ENCODE assay signal across 8 mouse cellular contexts in the genomic region with DNA sequence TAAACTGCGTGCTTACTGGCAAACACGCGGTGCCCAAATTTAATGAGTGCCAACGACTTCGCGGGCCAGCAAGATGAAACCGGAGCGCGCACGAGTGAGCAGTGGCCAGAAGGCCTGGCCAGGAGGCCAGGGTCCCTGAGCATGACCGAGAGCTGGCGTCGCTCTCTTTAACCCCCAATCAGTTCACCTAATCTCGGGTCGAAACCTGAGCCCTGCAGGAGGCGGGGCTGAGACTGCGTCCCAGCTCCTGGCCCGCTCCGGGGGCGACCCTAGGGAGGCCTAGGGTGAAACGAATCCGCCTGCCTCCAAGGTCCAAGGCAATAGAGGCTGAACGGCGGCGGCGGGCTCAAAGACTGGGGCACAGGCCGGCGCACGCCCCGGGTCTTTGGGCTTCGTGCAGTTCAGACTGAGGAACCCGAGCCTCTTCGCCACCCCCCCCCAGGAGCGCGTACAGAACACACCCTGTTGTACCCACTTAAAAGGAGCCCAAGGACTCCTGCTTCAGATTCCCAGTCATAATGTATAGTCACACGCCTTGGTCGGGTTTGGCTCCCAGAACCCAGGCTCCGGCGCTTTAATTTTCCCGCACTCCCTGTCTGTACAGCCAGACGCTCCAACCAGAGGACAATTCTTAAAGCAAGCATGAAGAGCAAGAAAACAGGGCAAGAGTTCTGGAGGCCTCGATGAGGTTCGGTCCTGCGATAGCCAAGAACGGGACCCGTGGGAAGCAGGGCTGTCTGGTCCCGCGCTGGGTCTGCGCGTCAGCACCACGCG. TPM values are rescaled to one million over a fixed set of nuclear protein-coding genes. Genes with fewer than 3 reads are reported as not detected.
A peak's percentile ranks its signal among the peaks of the same experiment; 100 is the strongest.
DNase-seq lines count a peak whose midpoint lies in the region; ATAC-seq and TF ChIP-seq lines count a peak whose summit lies in the region.

No protein-coding gene starts in this region.

- peak; percentile 28 for DNase-seq in adrenal gland, postnatal 14 days
- DNase-seq in adrenal gland, adult 8-10 months, result no peak
- peak; percentile 19 to 23 for DNase-seq in CD8-positive naive resting alpha-beta T cell, adult 2 months (ENCODE audit: low read depth in 2 of 2, low spot score in 2 of 2)
- DNase-seq in kidney, postnatal 10 days, result peak; percentile 24
- DNase-seq in thymus, postnatal 4 days, result peak; percentile 72
- no peak for DNase-seq in layer of hippocampus, adult 2 months (ENCODE audit: low spot score in 2 of 2)

- ATAC-seq in forebrain, embryonic 12.5 days (ENCODE audit: low FRiP score), result peak; percentile 40; the same call in 1 of the 2 replicates
- no peak for ATAC-seq in midbrain, embryonic 16.5 days

- TF ChIP-seq CTCF in layer of hippocampus, adult 2 months (conservative IDR thresholded peaks at IDR 0.05), result no peak

- peaks cover 91% of the 10 kb centered on the region for H3K27me3 ChIP-seq in forebrain, embryonic 12.5 days
- H3K27me3 ChIP-seq in midbrain, embryonic 16.5 days (ENCODE audit: control insufficient read depth, insufficient read depth, low read depth, low read length), result peaks cover 57% of the 10 kb centered on the region

- H3K4me1 ChIP-seq in forebrain, embryonic 12.5 days, result peaks cover 50% of the 10 kb centered on the region
- peaks cover 34% of the 10 kb centered on the region for H3K4me1 ChIP-seq in midbrain, embryonic 16.5 days (ENCODE audit: control insufficient read depth, insufficient read depth, low read length)

- H3K27ac ChIP-seq in forebrain, embryonic 12.5 days, result no peak overlapping the region
- H3K27ac ChIP-seq in midbrain, embryonic 16.5 days (ENCODE audit: low read length), result no peak overlapping the region
- no peak overlapping the region for H3K27ac ChIP-seq in layer of hippocampus, adult 2 months

- WGBS in forebrain, embryonic 12.5 days, result under 1% methylated on average over 52 of the region's 52 CpGs
- WGBS in midbrain, embryonic 16.5 days, result under 1% methylated on average over 52 of the region's 52 CpGs

- H3K4me3 ChIP-seq in forebrain, embryonic 12.5 days (replicated peaks), result peak overlapping the region; percentile 26
- peak overlapping the region; percentile 12; the same call in 1 of the 2 replicates for H3K4me3 ChIP-seq in midbrain, embryonic 16.5 days (ENCODE audit: low read depth, low read length)
- H3K4me3 ChIP-seq in layer of hippocampus, adult 2 months, result no peak overlapping the region

- no peaks in the 10 kb centered on the region for H3K9me3 ChIP-seq in forebrain, embryonic 12.5 days
- no peaks in the 10 kb centered on the region for H3K9me3 ChIP-seq in midbrain, embryonic 16.5 days (replicated peaks; ENCODE audit: control insufficient read depth, low read length, poor library complexity, severe bottlenecking)

- no peak overlapping the region for H3K9ac ChIP-seq in forebrain, embryonic 12.5 days
- no peak overlapping the region for H3K9ac ChIP-seq in midbrain, embryonic 16.5 days (ENCODE audit: low read depth, low read length)

- H3K4me2 ChIP-seq in forebrain, embryonic 12.5 days, result peak overlapping the region; percentile 41
- peak overlapping the region; percentile 19 for H3K4me2 ChIP-seq in midbrain, embryonic 16.5 days (ENCODE audit: low read length)

- no peaks in the 10 kb centered on the region for H3K36me3 ChIP-seq in forebrain, embryonic 12.5 days (replicated peaks)
- H3K36me3 ChIP-seq in midbrain, embryonic 16.5 days (ENCODE audit: control insufficient read depth, insufficient read depth, low read length), result no peaks in the 10 kb centered on the region

RNA-seq across cellular contexts. Expression of gene Gfi1, which starts 1.0 kb away (rescaled TPM):
- 0.30 and 0.56 TPM in 2 replicates for total RNA-seq in adrenal gland, postnatal 14 days (2021)
- total RNA-seq in adrenal gland, adult 8-10 months (2022), result under 1 TPM in 2 of 4 experiments, not detected in 2; 0.09 to 0.17 TPM
- polyA plus RNA-seq in forebrain, embryonic 12.5 days (2016; fragmentation: Nextera tagmentation; extraction: Ambion mirVana), result 0.09 TPM in 1 of 2 replicates, not detected in the other
- polyA plus RNA-seq in midbrain, embryonic 16.5 days (2015; fragmentation: Nextera tagmentation; extraction: Ambion mirVana), result not detected in 2 replicates
- not detected for total RNA-seq in layer of hippocampus, adult 2 months (2021)

Comparison
In these comparisons a context has a peak if more than half of its experiments do, and no peak if none do; other contexts are left out.
1. DNase-seq: peak in adrenal gland, postnatal 14 days (single experiment), CD8-positive naive resting alpha-beta T cell, adult 2 months (2 of 2), kidney, postnatal 10 days (single experiment) and thymus, postnatal 4 days (single experiment); none in adrenal gland, adult 8-10 months (single experiment) and layer of hippocampus, adult 2 months (0 of 2).